9 mouse cellular contexts compared by ENCODE assay signal in genomic region chr16:31947333-31947732, GRCm38 (mm10). TPM values are rescaled to one million over a fixed set of nuclear protein-coding genes. Genes with fewer than 3 reads are reported as not detected.
A peak's percentile ranks its signal among the peaks of the same experiment; 100 is the strongest.
DNase-seq lines count a peak whose midpoint lies in the region; ATAC-seq and TF ChIP-seq lines count a peak whose summit lies in the region.
"Had no signal": no experiment of that assay in that cellular context is flagged by ENCODE, and none has a peak within 500 bp of the region (broad histone marks: within the 10 kb centered on the region; RNA-seq: fewer than 3 reads in every experiment).

No protein-coding gene starts in this region.

- TF ChIP-seq CTCF in lung, postnatal 0 days (IDR thresholded peaks at IDR 0.05): no peak

- no peaks in the 10 kb centered on the region for H3K9me3 ChIP-seq in lung, postnatal 0 days (ENCODE audit: low read length)
- no peaks in the 10 kb centered on the region for H3K9me3 ChIP-seq in embryonic facial prominence, embryonic 13.5 days
- no peaks in the 10 kb centered on the region for H3K9me3 ChIP-seq in limb, embryonic 14.5 days (ENCODE audit: control insufficient read depth, low read length)
- no peaks in the 10 kb centered on the region for H3K9me3 ChIP-seq in stomach, embryonic 14.5 days (ENCODE audit: control insufficient read depth, low read depth, low read length)

- WGBS in lung, postnatal 0 days: 18% methylated on average over 8 of the region's 8 CpGs
- 29% methylated on average over 8 of the region's 8 CpGs for WGBS in embryonic facial prominence, embryonic 13.5 days
- 34% methylated on average over 8 of the region's 8 CpGs for WGBS in limb, embryonic 14.5 days
- 29% methylated on average over 8 of the region's 8 CpGs for WGBS in stomach, embryonic 14.5 days

- peak overlapping the region; percentile 90 for H3K27ac ChIP-seq in lung, postnatal 0 days (ENCODE audit: low read length)
- no peak overlapping the region for H3K27ac ChIP-seq in embryonic facial prominence, embryonic 13.5 days
- no peak overlapping the region for H3K27ac ChIP-seq in limb, embryonic 14.5 days (replicated peaks; ENCODE audit: low read depth, low read length)
- H3K27ac ChIP-seq in stomach, embryonic 14.5 days (ENCODE audit: low read length): no peak overlapping the region

- H3K27me3 ChIP-seq in lung, postnatal 0 days (replicated peaks; ENCODE audit: insufficient read depth, low read length): no peaks in the 10 kb centered on the region
- H3K27me3 ChIP-seq in embryonic facial prominence, embryonic 13.5 days: no peaks in the 10 kb centered on the region
- H3K27me3 ChIP-seq in limb, embryonic 14.5 days (ENCODE audit: control insufficient read depth, insufficient read depth, low read length): no peaks in the 10 kb centered on the region
- no peaks in the 10 kb centered on the region for H3K27me3 ChIP-seq in stomach, embryonic 14.5 days (ENCODE audit: control insufficient read depth, insufficient read depth, low read length)

- DNase-seq in lung, postnatal 0 days (ENCODE audit: low spot score): no peak
- DNase-seq in lung, adult 18-20 months: no peak
- DNase-seq in limb, embryonic 14.5 days (ENCODE audit: low spot score): no peak
- no peak for DNase-seq in gastrocnemius, adult 8-10 months (ENCODE audit: low spot score in 2 of 2)
- no peak for DNase-seq in urinary bladder, adult 18-20 months (ENCODE audit: low spot score in 2 of 2)
- DNase-seq in thymus, postnatal 0 days (ENCODE audit: low spot score): no peak
- DNase-seq: gastrocnemius, postnatal 10 days had no signal

- peak overlapping the region; percentile 69 for H3K4me2 ChIP-seq in lung, postnatal 0 days (replicated peaks; ENCODE audit: low read depth, low read length)
- peak overlapping the region; percentile 88 for H3K4me2 ChIP-seq in embryonic facial prominence, embryonic 13.5 days
- peak overlapping the region; percentile 82 for H3K4me2 ChIP-seq in limb, embryonic 14.5 days (replicated peaks; ENCODE audit: low read depth, low read length, severe bottlenecking)
- peak overlapping the region; percentile 69 for H3K4me2 ChIP-seq in stomach, embryonic 14.5 days (replicated peaks; ENCODE audit: low read depth, low read length)

- H3K4me3 ChIP-seq in lung, postnatal 0 days (ENCODE audit: low read depth, low read length): peak overlapping the region; percentile 95
- peak overlapping the region; percentile 92 for H3K4me3 ChIP-seq in embryonic facial prominence, embryonic 13.5 days
- H3K4me3 ChIP-seq in limb, embryonic 14.5 days (replicated peaks; ENCODE audit: low read length): peak overlapping the region; percentile 95
- peak overlapping the region; percentile 98 for H3K4me3 ChIP-seq in stomach, embryonic 14.5 days (ENCODE audit: low read depth, low read length)

- no peak for ATAC-seq in lung, postnatal 0 days
- ATAC-seq in embryonic facial prominence, embryonic 13.5 days (ENCODE audit: insufficient number of reproducible peaks, insufficient read depth, low FRiP score, low TSS enrichment, low read depth): no peak
- ATAC-seq in limb, embryonic 14.5 days (ENCODE audit: low FRiP score, low read depth): no peak
- no peak for ATAC-seq in stomach, embryonic 14.5 days (ENCODE audit: insufficient number of reproducible peaks, insufficient read depth, low FRiP score, low read depth)

- H3K36me3 ChIP-seq in lung, postnatal 0 days (ENCODE audit: insufficient read depth, low read length): 0 out of 2 replicates have a peak, but pooled peaks cover 3% of the 10 kb centered on the region
- H3K36me3 ChIP-seq in embryonic facial prominence, embryonic 13.5 days: peaks cover 36% of the 10 kb centered on the region
- peaks cover 17% of the 10 kb centered on the region for H3K36me3 ChIP-seq in limb, embryonic 14.5 days (ENCODE audit: control insufficient read depth, insufficient read depth, low read length)
- H3K36me3 ChIP-seq in stomach, embryonic 14.5 days (ENCODE audit: control insufficient read depth, insufficient read depth, low read length): peaks cover 8% of the 10 kb centered on the region

- peaks cover 14% of the 10 kb centered on the region for H3K4me1 ChIP-seq in lung, postnatal 0 days (ENCODE audit: insufficient read depth, low read depth, low read length)
- peaks cover 33% of the 10 kb centered on the region for H3K4me1 ChIP-seq in embryonic facial prominence, embryonic 13.5 days
- H3K4me1 ChIP-seq in limb, embryonic 14.5 days (ENCODE audit: control insufficient read depth, insufficient read depth, low read length): peaks cover 15% of the 10 kb centered on the region
- H3K4me1 ChIP-seq in stomach, embryonic 14.5 days (ENCODE audit: control insufficient read depth, insufficient read depth, low read length): peaks cover 19% of the 10 kb centered on the region

- H3K9ac ChIP-seq in lung, postnatal 0 days (replicated peaks; ENCODE audit: low read depth): peak overlapping the region; percentile 92
- peak overlapping the region; percentile 95 for H3K9ac ChIP-seq in embryonic facial prominence, embryonic 13.5 days
- H3K9ac ChIP-seq in limb, embryonic 14.5 days (ENCODE audit: low read depth, low read length, severe bottlenecking): peak overlapping the region; percentile 92
- peak overlapping the region; percentile 85 for H3K9ac ChIP-seq in stomach, embryonic 14.5 days (replicated peaks; ENCODE audit: low read depth, low read length)

- TF ChIP-seq EP300 in lung, postnatal 0 days (IDR thresholded peaks at IDR 0.05): no peak

- TF ChIP-seq POLR2A in limb, embryonic 14.5 days (IDR thresholded peaks at IDR 0.05; ENCODE audit: borderline replicate concordance, extremely low read depth, insufficient read depth, insufficient read length): no peak

RNA-seq across cellular contexts. Expression of gene 0610012G03Rik, which starts 1.0 kb away (rescaled TPM):
- polyA plus RNA-seq in lung, postnatal 0 days (2015; fragmentation: Nextera tagmentation; extraction: Ambion mirVana): 79.7 and 82.8 TPM in 2 replicates
- polyA plus RNA-seq in embryonic facial prominence, embryonic 13.5 days (2015; fragmentation: Nextera tagmentation; extraction: Ambion mirVana): 89.1 and 94.0 TPM in 2 replicates
- polyA plus RNA-seq in limb, embryonic 14.5 days (2012; rRNA removed): 55.4 and 72.1 TPM in 2 replicates
- 99.4 and 100 TPM in 2 replicates for polyA plus RNA-seq in limb, embryonic 14.5 days (2014; fragmentation: Nextera tagmentation; extraction: Ambion mirVana)
- 91.4 and 97.6 TPM in 2 replicates for polyA plus RNA-seq in stomach, embryonic 14.5 days (2014; fragmentation: Nextera tagmentation; extraction: Ambion mirVana)
- 10 to 100 TPM; 50.1 to 56.6 (median 51.4) TPM for total RNA-seq in gastrocnemius, adult 8-10 months (2022)
- 92.1 and 95.1 TPM in 2 replicates for polyA plus RNA-seq in thymus, postnatal 0 days (2015; fragmentation: Nextera tagmentation; extraction: Ambion mirVana)

RNA-seq across cellular contexts. Expression of gene Ncbp2, which starts 1.0 kb away (rescaled TPM):
- polyA plus RNA-seq in lung, postnatal 0 days (2015; fragmentation: Nextera tagmentation; extraction: Ambion mirVana): 38.6 and 48.5 TPM in 2 replicates
- polyA plus RNA-seq in embryonic facial prominence, embryonic 13.5 days (2015; fragmentation: Nextera tagmentation; extraction: Ambion mirVana): 143 and 144 TPM in 2 replicates
- 60.0 and 124 TPM in 2 replicates for polyA plus RNA-seq in limb, embryonic 14.5 days (2012; rRNA removed)
- 104 and 115 TPM in 2 replicates for polyA plus RNA-seq in limb, embryonic 14.5 days (2014; fragmentation: Nextera tagmentation; extraction: Ambion mirVana)
- polyA plus RNA-seq in stomach, embryonic 14.5 days (2014; fragmentation: Nextera tagmentation; extraction: Ambion mirVana): 115 and 116 TPM in 2 replicates
- 10 to 100 TPM in 3 of 4 experiments, 1 to 10 TPM in 1; 9.6 to 13.5 (median 10.3) TPM for total RNA-seq in gastrocnemius, adult 8-10 months (2022)
- 80.6 and 93.3 TPM in 2 replicates for polyA plus RNA-seq in thymus, postnatal 0 days (2015; fragmentation: Nextera tagmentation; extraction: Ambion mirVana)

RNA-seq across cellular contexts. Expression of gene Pigz, which starts 13.7 kb away (rescaled TPM):
- polyA plus RNA-seq in lung, postnatal 0 days (2015; fragmentation: Nextera tagmentation; extraction: Ambion mirVana): 0.30 and 0.63 TPM in 2 replicates
- polyA plus RNA-seq in embryonic facial prominence, embryonic 13.5 days (2015; fragmentation: Nextera tagmentation; extraction: Ambion mirVana): 0.39 and 0.96 TPM in 2 replicates
- 0.20 and 0.35 TPM in 2 replicates for polyA plus RNA-seq in limb, embryonic 14.5 days (2012; rRNA removed)
- 0.32 and 0.50 TPM in 2 replicates for polyA plus RNA-seq in limb, embryonic 14.5 days (2014; fragmentation: Nextera tagmentation; extraction: Ambion mirVana)
- polyA plus RNA-seq in stomach, embryonic 14.5 days (2014; fragmentation: Nextera tagmentation; extraction: Ambion mirVana): 0.63 and 0.68 TPM in 2 replicates
- total RNA-seq in gastrocnemius, adult 8-10 months (2022): 1 to 10 TPM in 1 of 4 experiments, under 1 TPM in 3; 0.10 to 1.2 (median 0.16) TPM
- 2.7 and 3.1 TPM in 2 replicates for polyA plus RNA-seq in thymus, postnatal 0 days (2015; fragmentation: Nextera tagmentation; extraction: Ambion mirVana)

RNA-seq across cellular contexts. Expression of gene Senp5, which starts 55.8 kb away (rescaled TPM):
- polyA plus RNA-seq in lung, postnatal 0 days (2015; fragmentation: Nextera tagmentation; extraction: Ambion mirVana): 5.5 and 6.0 TPM in 2 replicates
- 16.4 and 17.1 TPM in 2 replicates for polyA plus RNA-seq in embryonic facial prominence, embryonic 13.5 days (2015; fragmentation: Nextera tagmentation; extraction: Ambion mirVana)
- polyA plus RNA-seq in limb, embryonic 14.5 days (2012; rRNA removed): 17.2 and 18.6 TPM in 2 replicates
- 8.9 and 9.9 TPM in 2 replicates for polyA plus RNA-seq in limb, embryonic 14.5 days (2014; fragmentation: Nextera tagmentation; extraction: Ambion mirVana)
- polyA plus RNA-seq in stomach, embryonic 14.5 days (2014; fragmentation: Nextera tagmentation; extraction: Ambion mirVana): 10.8 and 11.5 TPM in 2 replicates
- 10 to 100 TPM; 10.2 to 14.7 (median 11.8) TPM for total RNA-seq in gastrocnemius, adult 8-10 months (2022)
- polyA plus RNA-seq in thymus, postnatal 0 days (2015; fragmentation: Nextera tagmentation; extraction: Ambion mirVana): 9.3 and 12.4 TPM in 2 replicates
